Mouse (Mus musculus) cerebellum, adult 2 months (tissue): ENCODE measurements around the gene Unc5cl.

ENCODE experiments used
- CTCF ChIP-seq: fragments of 200-500 bp; IDR thresholded peaks from 2 replicates; pipeline ENCODE4 v1.5.1; 2011; ENCODE audit warnings: low read depth, mild to moderate bottlenecking, control low read depth, low read length, moderate library complexity, borderline replicate concordance; ENCODE audit not compliant: insufficient read depth
- POLR2A ChIP-seq: fragments of 200-500 bp; IDR thresholded peaks from 2 replicates; pipeline ENCODE4 v1.6.1; 2011; ENCODE audit warnings: low read length, control low read depth, borderline replicate concordance; ENCODE audit not compliant: insufficient read depth

- no peak for TF ChIP-seq POLR2A
- TF ChIP-seq CTCF = no peak
Measured at GRCm38 (mm10) chr17:48509596-48509995, 54.9 kb downstream of the Unc5cl start.
